Mouse (Mus musculus): ENCODE results near the gene Cnga1.
"Not testable (repeated sequence)": the region's sequence is repeated elsewhere in the genome, so short reads cannot be mapped to it uniquely, and the experiment has no call there.

Cnga1 gene

DNA sequence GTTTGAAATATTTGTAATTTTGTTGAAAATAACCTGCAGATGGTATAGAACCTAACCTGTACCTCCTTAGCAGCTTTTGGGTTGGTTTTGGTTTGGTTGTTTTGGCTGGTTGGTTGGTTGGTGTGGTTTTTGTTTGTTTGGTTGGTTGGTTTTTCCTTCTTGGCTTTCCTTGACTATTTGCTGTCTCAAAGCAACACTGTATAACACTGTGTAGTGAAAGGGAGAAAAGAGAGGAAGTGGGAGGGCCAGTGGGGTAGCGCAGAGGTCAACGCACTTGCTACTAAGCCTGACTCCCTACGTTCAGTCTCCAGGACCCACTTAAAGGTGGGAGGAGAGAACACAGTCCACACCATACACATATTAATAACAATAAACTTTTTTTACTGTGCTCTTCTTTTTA lies 7.5 kb downstream of the Cnga1 start:
- no peak for DNase-seq

DNA sequence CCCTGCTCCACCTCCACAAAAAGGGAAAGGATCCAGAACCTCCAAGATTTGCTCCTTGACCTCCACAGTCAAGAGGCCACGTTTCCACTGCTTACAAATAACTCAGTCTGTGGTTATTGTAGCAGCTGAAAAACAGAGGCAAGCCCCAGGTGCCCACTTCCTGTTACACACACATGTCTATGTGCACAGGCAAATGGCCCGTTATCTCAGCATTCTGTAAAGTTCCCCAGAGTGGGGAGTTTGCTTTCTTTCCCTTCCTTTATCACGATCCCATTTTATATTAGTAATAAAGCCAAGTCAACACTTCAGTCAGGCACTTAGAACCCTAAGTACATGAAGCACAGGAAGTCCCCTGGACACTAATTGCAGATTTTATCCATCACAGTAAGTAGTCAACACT lies 8.0 kb downstream of the Cnga1 start:
- no peak for DNase-seq

DNA sequence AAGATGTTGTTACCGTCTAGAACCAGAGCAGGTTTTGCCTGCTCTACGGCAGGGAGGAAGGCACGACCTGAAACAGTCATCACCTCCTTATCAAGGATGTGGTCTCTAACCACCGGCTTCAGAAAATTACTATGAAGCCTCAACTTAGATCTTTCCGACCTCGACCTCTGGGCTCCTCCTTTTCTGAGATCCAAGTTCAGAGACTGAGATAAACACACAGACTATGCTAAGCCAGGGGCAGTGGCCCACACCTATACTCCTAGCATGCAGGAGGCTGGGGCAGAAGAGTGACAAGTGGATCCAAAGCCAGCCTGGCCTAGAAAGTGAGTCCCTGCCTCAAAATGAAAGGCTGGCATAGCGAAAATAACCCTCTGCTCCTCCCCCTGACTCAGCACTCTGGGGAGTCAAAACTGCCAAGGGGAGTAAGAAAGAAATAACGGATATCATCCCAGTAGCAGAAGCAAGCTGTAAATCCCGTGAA lies 9.2 kb downstream of the Cnga1 start:
- no peak for DNase-seq

DNA sequence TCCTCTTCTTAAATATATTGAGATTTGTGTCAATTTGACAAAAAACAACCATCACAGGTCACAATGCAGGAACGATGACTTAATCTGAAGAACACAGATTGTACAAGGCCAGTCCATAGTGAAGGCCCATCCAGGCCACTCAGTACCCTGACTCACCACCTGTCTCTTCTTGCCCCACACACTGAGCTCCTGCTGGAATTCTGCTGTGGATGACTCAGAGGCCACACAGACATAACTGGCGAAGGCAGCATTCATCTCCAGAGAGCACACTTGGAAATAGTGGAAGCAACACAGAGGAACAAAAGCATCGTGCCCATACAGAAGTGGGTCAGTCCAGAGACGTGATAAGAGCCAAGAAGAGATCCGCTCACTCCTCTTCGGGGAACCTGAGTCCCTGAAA lies 14.0 kb downstream of the Cnga1 start:
- no peak for DNase-seq

DNA sequence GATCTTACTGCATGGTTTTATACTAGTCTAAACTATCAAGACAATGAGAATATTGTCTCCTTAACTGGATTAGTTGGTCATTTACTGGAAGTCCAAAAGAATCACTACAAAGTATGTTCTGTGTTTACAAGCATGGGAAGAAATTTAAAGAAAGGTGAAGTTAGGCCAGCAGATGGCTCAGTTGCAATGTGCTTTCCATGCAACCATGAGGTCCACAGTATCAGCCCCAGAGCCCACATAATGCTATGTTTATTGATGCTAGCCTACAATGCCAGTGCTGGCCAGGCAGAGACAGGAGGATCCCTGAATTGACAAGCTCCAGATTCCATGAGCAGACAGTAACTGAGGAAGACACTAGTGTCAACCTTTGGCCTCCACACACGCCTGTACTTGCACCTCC lies 23.1 kb downstream of the Cnga1 start:
- DNase-seq = no peak

DNA sequence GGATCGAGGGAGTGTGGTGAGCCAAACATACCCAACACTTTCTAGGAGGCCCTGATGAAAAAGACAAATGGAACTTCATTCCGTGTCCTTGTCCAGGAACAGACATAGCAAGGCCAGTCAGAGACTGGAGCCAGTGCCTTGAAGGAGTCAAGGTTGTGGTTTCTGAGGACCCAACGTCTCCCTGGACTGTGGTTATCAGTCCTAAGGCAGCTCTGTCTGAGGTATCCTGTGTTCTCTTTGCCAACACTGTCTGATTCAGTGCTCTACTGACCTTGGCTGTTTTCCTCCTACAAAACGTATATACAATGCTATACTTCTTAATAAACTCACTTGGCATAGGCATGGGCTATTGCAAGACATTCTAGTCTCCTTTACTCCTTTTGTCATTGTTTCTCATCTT lies 26.7 kb downstream of the Cnga1 start:
- DNase-seq = no peak

DNA sequence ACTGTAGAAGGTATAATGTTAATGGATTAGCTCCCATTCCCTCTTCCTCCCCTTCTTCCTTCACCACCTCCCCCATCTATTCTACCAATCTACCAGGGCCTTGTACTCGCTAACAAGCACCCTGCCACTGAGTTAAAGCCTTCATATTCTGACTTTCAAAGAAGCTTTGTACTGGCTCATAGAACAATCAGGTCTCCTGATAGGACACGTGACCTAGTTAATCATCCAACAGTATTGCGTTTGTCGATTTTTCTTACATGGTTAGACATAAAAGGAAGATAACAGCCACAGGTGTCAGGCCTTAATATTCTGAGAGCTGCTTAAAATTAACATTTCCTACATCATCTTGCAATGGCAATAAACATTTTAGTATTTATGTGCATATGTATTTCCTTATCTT lies 40.9 kb downstream of the Cnga1 start:
- DNase-seq = no peak

DNA sequence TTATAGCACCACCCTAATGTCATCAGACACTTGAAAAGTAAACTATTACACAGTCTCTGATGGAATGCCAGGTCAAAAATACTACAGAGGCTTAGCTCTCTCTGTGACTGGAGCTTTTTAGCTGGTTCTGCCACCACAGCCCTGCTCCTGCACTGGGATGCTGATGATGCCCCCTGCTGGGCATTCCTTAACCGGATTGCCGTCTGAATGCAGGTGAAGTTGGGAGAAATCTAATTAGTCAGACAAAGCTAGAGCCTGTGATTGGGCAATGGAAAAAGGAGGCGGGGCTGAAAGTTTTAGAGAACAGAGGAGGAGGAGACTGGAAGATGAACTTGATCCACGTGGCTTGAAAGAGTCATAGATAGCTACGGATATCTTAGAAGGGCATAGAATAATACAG lies 43.1 kb downstream of the Cnga1 start:
- peak; percentile 82 to 83 for DNase-seq

DNA sequence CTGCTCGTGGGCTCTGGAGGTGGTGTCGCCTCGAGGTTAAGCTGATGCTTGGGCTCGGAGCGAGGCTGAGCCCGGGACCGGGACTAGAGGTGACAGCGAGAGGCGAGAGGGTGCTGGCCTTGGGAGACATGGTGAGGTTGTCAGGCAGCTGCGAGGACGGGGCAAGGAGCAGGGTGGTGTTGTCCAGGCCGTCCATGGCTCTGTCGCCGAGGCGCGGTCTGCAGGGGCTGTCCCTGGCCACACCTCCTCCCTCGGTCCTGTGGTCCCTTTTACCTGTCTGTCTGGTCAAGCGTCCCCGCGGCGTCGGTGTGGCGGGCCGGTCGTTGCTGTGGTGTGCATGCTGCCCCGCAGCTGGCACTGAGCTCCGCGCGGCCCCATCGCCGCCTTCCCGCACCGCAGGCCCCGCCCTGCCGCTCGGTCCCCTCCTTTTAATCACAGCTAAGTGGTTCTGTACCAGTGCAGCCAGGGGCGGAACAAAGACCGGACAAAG lies 56.8 kb downstream of the Cnga1 start, which contains the start of gene Gm5868:
Gene Gm5868, minus strand, starts transcription at position 360 of the 490 bp plus-strand sequence.
- no peak for DNase-seq

DNA sequence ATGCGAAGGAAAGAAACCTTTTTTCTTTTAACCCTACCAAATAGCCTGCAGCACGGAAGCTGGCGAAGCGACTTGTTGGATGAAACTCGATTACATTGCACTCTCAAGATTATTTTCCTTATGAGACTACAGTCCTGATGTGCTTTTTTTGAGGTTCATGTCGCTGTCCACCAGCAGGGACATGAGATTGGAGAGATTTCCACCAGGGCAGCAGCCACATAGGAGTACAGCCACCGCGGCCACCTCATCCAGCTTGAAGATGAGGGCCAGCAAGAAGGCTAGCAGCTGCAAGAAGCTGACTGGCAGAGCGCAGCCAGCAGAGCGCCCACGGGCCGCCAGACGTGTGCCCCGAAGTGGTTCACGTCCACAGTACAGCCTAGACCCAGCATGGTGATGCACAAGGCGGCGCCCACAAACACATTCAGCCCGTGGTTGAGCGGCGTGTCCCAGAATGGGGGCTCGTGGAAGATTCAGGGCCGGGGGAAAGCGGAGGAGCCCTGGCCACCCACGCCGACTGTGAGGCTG lies 57.3 kb downstream of the Cnga1 start:
- not testable (repeated sequence) for DNase-seq

DNA sequence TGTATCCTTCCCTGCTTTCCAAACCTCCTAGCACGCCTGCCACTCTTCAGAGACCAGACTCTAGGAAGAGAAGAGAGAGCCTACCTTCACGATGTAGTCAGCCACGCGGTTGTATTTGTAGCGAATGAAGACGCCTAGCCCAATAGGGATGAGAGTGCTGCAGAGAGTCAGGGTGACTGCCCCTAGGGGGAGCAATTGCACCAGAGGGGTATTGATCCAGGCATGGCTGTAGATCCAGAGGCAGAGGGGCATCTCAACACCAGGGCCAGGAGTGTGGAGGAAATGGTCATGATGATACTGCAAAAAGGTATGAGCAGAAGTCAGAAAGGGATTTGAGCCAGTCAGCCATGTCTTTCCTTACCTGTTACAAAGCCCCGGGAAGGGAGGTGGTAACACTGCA lies 58.0 kb downstream of the Cnga1 start:
- DNase-seq = not testable (repeated sequence)

DNA sequence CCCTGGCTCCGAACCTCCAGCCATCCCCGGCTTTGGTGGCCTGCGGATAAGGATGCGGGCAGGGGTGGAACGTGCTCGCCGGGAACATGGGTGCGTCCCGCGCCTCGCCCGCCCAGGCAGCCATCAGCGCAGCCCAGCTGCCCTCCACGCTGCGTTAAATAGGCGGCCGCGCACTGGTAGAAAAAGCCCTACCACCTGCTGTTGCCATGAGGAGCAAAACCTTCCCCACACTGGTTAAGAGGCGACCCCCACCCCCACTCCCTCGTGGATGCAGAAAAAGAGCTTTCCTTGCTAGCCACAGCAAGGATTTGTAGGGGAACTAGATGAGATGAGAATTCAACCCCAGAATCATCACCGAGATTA lies 63.1 kb downstream of the Cnga1 start, which contains the start of gene Zar1:
Gene Zar1, minus strand, starts transcription at position 285 of the 363 bp plus-strand sequence.
- not testable (repeated sequence) for DNase-seq

DNA sequence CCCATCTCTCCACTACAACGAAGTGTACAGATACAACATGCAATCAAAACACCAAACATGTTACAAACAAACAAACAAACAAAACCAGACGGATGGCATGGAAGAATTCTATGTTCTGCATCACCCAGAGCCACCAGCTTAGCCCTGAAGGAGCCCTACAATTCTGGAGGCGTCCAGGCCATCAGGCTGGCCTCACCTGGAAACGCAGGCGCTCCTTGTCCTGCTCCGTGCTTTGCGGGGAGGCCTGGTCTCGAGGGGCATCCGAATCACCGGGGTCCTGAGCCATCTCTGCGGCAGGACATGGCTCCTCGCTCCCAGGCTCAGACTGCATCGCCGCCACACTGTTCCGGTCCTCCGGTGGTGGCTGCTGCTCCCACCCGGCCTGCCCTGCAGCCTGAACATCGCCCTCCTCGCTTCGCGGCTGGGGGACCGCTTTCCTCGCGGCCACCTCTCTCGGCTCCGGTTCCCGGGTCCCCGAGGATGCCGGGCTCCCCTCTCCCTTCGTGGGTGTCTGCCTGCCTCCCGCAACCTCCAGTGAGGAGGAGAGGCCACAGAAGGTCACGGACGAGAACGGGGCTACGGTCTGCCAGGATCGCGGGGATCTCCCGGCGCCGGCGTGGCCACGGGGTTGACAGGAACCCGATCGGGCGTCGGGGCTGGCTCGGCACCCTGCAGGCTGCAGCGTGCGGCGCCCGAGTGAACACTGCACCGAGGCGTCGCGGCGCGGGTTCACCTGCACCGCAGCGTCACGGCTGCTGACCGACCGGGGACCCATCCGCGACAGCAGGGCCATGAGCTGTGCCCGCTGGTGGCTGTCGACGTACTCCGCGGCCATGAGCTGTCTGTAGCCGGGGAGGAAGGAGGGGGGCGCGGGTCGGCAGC lies 63.7 kb downstream of the Cnga1 start:
- DNase-seq = peak in 1 of 2 experiments; percentile 37

DNA sequence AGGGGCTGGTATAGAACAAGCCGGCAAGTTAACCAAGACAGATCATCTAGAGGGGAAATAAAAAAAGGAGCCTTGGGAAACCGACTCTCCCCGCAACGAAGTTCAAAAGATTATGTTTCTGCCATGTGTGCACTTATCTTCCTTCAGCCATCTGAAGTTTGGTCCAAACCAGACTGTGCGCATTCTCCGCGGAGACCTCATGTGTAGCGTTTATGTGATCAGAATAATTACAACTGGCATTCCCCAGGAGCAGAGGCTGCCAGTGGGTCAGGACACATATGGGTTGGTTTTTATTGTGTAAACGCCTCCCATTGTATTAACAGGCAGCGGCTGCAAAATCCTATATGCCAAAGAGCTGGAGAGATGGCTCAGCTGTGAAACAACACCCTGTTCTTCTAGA lies 64.5 kb downstream of the Cnga1 start:
- DNase-seq = not testable (repeated sequence)

DNA sequence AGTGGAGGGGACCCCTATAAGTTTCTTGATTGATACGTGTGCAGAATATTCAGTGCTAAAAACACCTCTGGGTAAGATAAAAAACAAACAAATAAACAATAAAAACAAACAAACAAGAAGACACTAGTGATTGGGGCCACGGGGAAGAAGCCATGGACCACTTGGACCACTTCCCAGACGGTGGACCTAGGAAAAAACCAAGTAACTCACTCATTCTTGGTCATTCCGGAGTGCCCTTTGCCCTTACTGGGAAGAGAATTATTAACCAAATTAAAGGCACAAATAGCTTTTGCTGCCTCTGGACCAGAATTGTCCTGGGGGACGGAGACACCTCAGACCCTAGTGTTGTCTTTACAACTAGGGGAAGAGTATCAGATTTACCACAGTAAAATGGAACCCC lies 78.5 kb downstream of the Cnga1 start:
- DNase-seq = peak; percentile 67 to 69

DNA sequence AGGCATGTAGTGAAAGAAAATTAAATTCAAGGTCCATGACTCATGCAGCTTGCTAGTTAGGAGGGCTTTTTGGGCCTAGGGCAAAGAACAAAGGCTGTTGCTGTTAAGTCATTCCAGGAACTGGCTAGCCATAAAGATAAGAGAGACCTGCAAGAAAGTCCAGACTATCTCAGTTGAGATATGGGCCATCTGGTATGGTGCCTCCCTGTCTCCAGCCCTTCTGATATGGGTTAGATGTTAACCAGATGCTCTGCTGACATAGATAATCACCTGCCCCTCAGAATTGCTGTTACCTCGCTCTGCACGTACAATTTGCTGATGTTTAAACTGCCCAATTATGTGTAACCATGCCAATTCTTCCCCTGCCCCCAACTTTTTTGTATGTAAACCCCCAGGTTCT lies 80.9 kb downstream of the Cnga1 start:
- DNase-seq = not testable (repeated sequence)

DNA sequence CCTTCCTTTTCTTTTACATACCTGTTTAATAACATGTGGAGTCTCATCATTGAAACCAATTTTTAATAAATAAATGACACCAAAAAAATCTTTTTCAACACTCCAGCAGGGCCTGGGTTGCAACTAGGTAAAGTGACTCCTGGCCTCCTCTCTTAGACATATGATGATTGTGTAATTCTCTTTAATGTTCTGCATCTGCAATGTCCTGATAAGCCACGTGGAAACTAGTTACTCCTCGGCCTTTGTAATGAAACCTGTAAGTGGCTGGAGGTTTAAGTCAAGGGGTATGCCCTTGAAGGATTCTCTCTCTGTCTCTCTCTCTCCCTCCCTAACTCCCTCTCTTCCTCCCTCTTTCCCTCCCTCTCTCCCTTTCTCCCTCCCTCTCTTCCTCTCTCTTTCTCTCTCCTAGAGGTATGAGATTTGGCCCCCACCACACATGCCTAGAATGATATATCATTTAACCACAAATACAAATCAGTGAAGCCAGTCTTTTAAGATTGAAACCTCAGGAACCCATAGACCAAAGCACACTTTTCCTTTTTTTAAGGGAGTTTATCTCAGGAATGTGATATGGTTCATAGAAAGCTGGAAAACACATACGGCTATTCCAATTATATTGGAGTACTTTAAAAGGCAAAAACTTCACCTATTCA lies 83.0 kb downstream of the Cnga1 start:
- no peak for DNase-seq

DNA sequence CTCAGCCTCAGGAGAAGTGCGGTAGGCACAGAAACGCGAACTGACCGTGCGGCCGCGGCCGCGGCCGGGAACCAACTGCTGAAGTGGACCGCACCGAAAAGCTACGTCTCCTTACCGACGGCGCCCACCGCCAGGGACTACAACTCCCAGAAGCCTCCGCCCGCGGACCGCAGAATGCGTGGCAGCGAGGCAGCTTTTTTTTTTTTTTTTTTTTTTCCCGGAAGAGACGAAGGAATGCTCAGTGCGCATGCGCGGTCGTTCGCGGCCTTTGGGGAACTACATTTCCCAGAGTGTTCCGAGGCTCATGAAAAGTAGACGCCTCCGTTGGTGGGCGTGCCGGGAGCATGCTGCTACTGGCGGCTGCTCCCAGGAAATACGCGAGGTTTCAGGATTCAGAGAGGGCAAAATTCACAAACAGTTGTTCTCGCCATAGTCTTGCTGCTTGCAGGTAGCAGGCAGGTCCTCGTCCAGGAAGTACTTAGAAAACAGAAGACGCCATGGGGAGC lies 84.5 kb downstream of the Cnga1 start, which contains the start of gene Nfxl1:
Gene Nfxl1, minus strand, starts transcription at position 141 of the 506 bp plus-strand sequence.
- DNase-seq = peak; percentile 99

DNA sequence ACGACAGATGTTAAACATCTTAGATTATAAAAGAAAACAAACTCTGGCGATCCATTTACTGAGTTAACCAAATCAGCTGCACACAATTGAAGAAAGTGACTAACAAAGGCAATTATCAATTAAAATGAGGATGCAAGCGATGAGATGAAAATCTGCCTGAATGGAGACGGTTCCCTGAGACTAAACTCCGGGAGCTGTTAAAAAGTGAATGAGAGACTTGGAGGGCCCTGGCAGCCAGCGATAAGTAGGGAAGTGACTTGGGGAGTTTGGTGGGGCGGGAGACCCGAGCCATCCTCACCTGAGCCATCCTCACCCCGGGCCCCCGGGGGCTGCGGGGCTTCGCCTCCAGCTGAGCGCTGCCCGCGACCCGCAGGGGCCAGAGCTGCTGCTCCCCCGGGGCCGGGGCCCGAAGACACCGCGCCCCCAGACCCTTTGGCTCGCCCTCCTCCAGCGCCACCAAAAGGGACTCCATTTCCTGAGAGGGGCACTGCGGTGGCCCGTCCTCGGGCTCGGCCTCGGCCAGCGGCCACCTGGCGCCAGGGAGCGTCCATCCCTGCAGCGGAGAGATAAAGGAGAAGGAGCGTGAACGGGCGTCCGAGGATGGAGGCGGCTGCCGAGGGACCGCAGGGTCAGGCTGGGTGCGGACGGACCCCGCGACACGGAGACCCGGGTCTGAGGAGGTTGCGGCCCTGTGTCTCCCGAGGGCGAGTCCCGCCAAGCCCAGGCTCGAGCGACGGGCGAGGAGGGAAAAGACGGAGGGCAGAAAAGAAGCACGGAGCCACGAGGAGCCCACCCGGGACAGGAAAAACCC lies 85.2 kb downstream of the Cnga1 start:
- DNase-seq = no peak

DNA sequence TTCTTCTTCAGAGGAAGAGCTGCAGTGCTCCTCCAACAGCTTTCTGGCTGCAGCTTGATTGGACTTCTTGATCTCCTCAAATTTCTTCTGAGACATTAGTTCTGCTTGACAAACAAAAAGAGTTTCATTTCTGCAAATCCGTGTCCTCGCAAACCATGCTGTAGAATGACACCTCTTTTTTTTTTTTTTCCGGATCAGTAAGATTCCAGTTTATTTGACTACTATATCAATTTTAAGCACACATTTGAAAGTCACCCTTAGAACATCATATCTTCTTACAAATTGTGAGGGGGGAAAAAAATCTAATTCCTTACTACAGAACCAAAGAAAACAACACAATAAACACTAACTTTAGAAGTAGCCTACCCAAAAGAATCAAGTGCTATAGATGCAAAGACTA lies 87.8 kb downstream of the Cnga1 start:
- DNase-seq = no peak

Measured in kidney, postnatal 25 days (tissue).